Mouse (Mus musculus) olfactory bulb, adult 2 months (tissue): ENCODE data around the gene Wtap.

Experiments used
- CTCF ChIP-seq: fragments of 200-500 bp; IDR thresholded peaks from 2 replicates; pipeline ENCODE4 v1.5.1; 2012; ENCODE audit warnings: low read depth, mild to moderate bottlenecking, low read length, moderate library complexity; ENCODE audit not compliant: insufficient read depth
- POLR2A ChIP-seq: fragments of 200-500 bp; IDR thresholded peaks from 2 replicates; pipeline ENCODE4 v1.6.1; 2012; ENCODE audit warnings: mild to moderate bottlenecking, low read depth, low read length, moderate library complexity; ENCODE audit not compliant: insufficient read depth

GRCm38 (mm10) chr17:12925703-12926180, 68.2 kb downstream of the Wtap start:
- TF ChIP-seq POLR2A (no peak), CTCF (no peak)
